Mouse (Mus musculus) kidney, adult 11 months (tissue): ENCODE measurements around the gene Bmpr1b.

Experiments used
- DNase-seq: peaks from one replicate; pipeline ENCODE4 v3.0.0; 2022

Gene Bmpr1b

DNA sequence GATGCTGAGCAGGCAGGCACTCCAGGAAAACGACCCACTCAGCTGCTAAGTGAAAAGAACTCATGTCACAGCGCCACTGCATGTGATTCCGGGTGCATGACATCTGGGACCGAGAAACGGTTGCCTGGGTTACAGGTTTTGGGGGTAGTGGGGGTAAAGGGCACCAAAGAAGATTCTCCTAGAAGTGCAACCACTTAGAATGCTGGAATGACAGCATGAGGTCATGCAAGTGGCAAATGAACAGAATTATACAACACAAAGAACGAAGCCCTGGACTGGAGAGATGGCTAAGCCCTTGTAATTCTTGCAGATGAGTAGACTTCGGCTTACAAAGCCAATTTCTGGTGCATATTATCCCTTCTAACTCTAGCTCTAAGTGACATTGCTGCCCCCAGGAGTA is 184.7 kb downstream of the Bmpr1b start:
- DNase-seq: no peak

DNA sequence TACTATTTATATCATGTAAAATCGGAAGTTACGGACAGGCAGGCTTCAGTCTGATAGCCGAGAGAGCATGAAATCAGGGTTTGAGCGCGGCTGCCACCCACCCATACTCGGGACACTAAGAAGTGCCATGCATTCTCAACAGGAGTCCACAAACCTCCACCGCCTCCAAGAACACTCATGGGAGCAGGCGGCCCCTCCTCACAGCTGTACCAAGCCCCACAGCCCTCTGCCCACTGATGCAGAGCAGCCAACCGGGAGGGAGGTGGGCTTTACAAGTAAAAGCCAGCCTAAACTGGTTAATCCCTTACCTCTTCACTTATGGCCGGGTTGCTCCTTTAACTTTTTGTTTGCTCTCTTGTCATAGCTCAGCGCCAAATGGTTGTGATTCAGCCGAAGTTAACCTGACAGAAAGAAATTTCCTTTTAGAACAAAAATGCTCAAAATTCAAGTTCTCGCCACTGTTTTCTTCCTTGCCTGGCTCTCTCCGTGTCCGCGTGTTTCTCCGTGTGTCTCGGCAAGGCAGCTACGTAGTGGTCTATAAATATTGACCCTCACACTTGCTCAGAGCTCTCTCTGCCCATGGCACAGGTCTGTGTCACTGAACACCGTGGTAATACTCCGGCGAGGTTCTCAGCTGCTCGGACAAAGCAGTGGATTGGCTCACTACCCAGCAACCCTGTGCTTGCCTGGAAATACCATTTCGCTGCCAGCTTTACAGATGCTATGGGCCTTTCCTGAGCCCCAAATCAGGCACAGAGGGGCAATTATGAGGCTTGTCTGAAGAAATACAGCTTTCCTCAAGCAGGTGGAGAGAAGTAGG is 187.4 kb downstream of the Bmpr1b start:
- DNase-seq: peak; percentile 9

DNA sequence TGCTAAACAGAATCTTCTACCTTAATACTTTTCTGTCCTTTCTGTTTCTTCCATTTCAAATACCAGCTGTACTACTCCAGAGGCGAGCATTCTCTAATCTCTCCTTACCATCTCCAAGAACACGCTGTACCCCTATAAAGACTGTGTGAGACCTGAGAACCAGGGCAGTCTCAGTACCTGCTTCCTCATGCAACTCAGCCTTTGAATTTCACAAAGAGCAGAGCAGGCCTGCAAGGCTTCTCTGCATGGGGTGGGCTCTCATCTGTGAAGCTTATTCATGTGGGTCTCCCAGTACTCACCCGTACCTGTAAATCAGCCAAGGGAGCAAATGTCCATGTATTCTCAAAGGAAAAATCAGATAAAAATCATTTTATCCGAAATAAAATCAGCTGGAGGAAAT is 203.0 kb downstream of the Bmpr1b start:
- peak; percentile 7 for DNase-seq

DNA sequence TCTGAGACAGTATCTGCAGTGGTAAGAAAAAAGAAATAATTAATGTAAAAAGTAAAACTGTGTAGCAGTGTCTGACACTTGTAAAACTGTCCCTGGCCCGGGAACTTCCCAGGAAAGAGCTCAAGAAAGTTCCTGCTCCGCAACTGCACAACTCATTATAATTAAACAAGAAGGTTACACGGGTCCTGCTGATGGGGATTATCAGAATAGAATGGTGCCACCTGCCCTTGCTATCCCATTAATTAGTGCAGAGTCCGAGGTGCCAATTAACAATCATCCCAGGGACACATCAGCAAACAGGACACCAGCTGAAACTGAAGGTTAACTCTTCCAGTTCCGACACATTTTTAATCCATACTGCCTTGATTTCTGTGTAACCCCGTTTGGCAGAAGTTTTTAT is 216.3 kb downstream of the Bmpr1b start:
- DNase-seq: no peak

DNA sequence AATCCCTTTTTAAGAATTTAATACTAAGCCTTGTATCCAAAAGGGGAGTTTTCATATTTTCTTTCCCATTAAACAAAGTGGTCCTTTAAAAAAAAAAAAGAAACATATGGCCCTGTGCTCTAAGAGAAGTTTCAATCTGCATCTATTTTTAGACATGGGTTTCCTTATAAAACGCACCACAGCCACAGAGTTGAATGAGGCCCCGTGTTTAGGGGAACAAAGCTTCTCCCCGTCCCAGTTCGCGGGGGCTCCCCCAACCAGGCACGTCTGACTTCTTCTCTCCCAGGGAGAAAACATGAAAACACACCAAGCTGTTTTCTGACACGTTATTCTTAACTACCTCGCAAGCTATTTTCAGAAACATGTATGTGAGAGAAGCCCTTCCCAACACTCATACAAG is 218.6 kb downstream of the Bmpr1b start:
- no peak for DNase-seq

DNA sequence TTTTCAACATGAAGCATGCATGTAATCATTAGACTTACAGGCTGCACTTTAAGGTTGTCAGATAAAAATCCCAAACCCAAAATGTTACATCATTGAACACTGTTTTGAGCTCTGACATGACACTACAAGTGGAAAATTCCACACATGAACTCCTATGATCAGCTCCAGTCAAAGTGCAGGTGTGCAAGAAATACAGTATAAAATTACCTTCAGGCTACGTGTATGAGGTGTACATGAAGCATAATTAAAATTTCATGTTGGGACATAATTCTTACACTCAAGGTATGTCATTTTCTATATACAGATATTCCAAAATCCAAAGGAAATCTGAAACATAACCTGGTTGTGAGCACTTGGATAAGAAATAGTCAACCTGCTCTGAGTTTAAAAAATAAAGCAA is 220.7 kb downstream of the Bmpr1b start:
- DNase-seq: no peak

DNA sequence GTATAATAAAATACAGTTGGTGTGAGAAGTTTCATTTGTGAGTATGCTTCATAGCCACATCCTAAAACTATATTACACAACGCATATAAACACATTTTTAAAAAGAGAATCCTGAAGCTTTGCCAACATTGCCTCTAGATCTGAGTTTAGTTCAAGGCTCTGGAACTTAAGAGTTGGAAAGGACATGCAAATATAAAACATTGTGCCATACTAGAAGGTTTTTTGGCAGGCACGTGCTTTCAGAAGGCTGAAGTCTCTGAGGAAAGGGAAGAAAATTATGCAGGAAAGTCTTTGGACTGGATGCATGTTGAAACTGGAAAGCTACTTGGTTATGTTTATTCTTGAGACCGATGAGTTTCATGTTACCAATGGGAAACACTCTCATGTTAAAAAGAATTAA is 221.1 kb downstream of the Bmpr1b start:
- DNase-seq: no peak

DNA sequence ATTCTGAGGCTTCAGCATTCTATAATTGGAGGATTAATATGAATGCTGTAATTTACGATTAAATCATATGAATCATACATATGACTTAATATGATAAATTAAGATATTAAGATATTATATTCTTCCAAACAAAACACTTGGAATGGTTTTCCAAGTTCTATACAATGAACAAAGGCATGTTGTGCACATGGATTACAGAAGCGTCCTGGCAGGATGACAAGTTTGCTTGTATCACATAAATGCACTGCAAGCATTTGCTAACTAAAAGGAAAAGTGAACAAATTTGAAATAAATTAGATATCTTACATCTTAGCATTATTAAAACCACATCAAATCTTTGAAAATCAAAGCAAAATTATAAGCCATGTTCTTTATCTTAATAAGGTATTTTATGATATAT is 222.4 kb downstream of the Bmpr1b start:
- no peak for DNase-seq

DNA sequence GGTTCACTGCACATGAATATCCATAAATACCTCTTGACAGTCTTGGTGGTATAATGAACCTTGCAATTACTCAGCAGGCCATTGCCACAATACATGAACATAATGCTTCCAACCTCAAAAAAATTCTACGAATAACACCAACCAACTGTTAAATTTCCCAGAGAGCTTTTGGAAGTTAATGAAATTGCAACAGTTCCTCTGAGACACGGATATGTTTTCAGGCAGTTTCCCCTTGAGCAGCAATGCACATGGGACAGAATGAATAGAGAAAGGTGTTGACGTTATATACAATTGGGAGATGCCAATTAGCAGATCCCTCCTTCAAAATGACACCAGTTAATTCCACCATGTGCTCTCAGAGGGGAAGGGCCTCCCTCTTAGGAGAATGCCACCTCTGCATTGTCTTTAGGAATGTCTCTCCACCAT is 225.9 kb downstream of the Bmpr1b start:
- no peak for DNase-seq

DNA sequence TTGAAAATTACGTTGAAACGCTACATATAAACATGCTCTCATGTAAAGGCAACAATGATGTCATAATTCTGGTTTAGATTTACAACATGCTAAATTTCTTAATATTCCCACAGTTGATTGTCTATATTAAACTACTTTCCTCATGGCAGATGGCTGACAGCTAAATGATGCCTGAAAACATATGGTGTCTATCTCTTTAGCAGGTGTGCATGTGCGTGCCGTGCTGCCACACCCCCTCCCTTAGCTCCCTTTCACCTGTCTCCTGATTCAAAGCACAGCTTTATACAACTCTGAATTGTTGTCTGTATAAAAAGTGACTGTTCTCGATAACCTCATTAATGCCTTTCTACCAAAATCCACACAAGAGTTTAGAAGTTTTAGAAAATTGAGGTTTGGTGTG is 229.0 kb downstream of the Bmpr1b start:
- no peak for DNase-seq

DNA sequence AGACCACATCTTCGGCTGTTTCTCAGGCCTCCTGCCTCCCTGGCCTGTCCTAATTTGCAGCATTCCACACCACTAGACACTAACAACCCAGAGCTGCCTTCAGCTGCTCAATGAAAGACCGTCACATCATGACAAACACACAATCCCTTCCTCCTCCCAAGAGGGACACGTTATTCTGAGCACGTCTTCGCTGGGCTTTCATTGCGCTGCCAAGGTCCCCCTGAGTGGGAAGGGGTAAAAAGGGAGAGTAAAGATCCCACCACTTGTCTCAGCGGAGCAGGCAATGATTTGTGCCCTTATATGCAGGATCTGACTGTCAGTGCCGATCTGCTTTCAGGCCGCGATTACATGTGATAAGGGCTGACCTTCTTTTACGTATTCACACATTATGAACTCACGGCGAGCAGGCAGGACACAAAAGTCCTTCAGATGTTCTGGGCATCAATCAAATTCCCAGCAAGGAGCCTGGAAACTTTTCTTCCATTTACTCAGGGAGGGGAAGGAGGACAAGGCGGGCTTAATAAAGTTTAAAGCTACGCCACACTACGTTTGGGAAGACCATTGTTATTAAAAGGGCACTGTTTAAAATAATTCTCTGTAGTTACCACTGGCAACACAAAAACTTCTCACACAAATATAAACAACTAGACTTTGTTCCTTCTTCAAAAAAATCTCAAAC is 232.5 kb downstream of the Bmpr1b start:
- DNase-seq: no peak

DNA sequence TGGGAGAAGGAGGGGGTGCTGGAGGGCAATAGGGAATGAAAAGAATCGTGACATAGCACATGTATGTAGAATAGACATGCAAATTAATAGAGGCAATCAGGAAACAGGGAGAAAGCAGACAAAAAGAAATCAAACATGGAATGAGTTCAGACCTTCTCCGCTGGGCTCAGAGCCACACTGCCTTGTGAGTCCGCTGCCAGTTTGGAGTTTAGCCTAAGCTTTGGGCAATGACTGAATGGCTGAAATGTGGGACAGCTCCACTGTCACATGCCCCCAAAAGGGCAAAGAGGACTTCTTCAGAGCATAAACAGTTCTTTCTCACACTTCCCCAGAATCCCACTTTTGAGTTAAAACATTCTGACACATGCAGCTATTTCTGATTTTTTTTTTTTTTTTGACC is 236.3 kb downstream of the Bmpr1b start:
- no peak for DNase-seq

DNA sequence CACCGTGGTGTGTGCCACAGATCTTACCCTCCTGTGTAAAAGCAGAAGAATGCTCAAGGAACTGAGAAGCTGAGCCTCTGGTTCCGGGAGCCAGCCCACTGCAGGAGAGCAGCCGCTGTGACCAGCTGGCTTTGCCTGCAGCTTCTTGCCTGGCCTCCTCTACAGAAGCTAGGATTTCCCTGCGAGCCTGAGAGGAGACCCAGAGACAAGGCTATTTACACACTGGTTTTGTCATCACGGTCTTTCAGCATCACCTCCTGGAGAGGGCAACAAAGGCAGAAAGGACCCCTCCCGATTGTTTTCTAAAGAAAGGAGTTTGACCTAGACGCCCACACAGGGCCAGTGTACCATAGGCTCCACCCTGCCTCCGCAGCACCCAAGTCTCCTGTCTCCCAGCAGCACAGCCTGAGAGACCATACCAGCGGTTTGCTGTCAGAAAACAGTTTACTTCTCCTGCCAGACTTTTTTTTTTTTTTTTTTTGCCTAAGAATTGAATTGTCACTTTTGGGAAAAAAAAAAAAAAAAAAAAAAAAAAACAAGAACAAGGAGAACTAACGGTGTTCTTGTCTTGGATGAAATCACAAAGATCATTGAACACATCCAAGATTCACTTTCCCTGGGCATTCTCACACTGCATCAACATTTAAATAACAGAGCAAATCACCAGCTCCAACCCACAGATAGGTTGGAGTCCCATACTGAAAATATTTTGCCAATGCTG is 237.7 kb downstream of the Bmpr1b start:
- no peak for DNase-seq

DNA sequence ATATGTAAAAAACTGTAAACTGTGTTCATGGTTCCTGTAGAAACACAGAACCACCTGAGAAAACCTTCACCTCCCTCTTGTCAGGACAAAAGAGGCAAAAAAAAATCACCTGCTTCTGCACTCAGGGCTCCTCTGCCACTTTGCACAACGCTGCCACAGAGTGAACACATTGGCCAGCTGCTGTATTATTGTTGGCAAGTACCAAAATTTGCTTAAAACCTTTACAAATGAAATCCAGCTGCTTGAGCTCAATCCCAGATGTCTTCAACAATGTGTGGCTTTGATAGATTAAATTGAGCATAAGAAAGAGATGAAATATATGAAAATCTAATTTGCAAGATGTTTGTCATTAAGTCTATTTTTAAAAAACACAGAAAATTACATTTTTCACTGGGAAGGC is 245.8 kb downstream of the Bmpr1b start:
- DNase-seq: no peak

DNA sequence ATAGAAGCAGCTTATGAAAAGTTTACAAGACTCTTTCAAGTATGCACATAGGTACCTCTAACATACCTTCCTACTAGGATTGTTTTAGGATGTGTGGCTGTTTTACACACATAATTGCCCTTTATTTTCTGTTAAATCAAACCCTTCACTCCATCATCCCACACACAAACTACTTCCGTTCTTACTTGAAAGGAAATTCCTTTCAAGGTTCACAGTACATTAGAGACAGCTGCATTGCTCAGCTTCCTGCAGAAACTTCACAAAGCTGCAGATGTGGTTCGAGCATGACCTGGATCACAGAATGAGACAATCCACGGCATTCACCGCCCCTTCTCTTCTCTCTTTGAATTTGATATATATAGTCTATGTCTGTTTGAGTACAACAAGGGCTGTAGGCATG is 248.1 kb downstream of the Bmpr1b start:
- no peak for DNase-seq

DNA sequence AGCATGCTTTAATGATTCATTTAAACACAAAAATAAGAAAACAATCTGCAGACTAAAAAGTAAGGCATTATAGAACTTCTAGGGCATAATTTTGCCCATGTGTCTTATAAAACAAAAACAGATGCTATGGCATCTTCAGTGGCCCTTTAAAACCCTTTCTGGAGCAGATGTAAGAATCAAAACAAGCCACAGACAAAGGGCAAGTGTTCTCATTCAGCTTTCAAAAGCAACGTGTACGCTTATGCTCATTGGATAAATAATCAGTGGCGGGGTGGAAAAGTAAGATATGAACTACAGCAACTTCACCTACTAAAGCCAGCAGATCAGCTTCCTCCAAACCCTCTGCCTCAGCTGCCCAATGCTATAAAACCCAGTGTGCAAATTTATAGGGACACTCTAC is 249.6 kb downstream of the Bmpr1b start:
- DNase-seq: no peak

DNA sequence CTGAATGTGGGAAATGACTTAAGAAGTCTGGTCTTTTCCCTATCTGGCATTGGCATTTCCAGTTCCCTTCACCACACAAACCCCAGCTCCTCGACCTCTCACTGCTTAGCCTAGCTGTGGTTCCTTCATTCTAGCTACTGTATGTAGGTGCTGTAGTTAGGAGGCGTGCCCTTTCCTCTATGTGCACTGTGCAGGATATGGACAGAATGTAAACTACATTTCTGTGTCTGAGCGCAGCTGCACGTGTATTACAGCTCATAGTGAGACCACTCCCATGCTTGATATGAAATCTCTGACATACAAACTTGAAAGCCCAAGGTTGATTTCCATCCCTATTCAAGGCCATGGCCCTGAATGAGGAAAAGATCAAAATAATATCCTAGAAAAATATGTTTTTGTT is 252.1 kb downstream of the Bmpr1b start:
- no peak for DNase-seq

DNA sequence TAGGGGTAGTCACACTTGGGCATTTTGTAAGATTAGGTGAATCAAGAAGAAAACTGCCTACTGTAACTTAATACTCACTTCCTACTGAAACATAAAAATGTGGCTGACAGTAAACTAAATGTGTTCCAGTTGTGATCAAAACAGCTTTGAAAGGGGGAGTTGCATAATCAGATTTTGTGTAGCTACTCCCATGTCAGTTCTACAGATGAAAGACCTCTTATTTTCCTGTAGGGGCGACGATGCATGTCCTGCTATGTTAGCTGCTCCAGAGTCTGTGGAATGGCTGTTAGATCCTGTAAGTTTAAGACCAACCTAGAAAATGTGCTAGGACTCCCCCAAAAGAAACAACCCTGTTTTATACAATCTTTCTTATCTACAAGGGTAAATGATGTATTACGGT is 253.2 kb downstream of the Bmpr1b start:
- DNase-seq: no peak

DNA sequence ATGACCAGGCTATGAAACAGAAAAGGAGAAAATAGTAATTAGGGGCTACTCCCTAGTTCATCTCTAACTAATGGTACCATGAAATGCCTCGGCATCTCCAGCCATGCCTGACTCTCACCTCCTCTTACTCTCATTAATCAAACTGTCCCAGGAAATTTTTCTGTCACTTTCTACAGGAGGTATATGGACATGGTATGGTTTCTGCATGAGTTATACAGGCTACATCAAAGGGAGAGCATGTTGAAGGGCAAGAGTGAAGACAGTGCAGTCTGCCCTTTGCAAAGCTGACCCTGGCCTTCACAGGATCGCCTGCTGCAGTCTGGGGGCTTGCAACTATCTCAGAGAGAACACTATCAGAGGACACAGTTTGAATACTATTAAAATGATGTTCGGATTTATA is 254.6 kb downstream of the Bmpr1b start:
- no peak for DNase-seq

DNA sequence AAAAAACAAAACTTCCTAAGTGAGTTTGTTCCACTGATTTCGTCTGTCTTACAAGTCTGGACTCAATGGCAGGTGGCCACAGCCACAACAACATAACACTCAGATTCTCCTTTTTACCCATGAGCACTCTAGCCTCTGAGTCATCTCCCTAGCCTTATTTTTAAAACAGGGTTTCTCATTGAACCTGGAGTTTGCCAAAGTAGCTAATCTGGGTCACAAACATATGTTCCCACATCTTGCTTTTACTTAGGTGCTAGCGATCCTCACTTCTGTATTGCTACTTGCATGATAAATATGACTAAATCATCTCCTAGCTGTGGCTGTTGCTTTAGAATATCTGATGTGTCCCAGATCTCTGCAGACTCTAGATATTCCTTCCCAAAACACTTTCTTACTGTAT is 260.1 kb downstream of the Bmpr1b start:
- DNase-seq: no peak

DNA sequence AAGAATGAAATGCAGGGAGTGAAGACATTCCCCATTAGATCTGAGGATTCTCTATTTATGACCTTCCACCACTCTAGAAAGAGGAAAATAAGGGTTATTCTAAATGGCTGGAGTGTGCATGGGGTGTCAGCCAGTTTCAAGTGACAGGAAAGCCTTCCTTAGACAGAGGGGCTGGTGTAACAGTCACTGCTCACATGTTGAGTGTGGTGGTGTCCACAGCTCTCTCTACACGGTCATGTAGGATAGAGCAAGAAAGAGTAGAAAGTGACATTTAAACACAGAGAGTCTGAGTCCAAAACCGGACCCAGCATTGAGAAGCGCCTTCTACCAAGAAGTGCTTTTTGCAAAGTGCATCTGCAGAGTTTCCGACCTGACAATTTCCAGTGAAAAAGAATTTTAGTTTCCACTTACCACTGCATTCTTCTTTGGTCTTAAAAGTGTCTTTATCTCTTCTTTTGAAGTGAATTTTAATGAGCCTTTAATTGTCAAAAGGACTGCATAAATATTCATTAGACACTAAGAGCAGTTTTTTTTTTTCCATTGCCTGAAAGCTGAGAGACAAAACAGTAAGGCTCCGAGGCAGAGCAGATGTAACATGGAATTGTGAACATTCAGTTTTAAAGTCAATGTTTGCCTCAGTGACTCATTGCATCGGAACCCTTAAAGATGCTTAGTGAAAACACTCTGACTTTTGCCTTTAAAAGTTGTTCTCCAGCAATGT is 263.2 kb downstream of the Bmpr1b start:
- DNase-seq: no peak

DNA sequence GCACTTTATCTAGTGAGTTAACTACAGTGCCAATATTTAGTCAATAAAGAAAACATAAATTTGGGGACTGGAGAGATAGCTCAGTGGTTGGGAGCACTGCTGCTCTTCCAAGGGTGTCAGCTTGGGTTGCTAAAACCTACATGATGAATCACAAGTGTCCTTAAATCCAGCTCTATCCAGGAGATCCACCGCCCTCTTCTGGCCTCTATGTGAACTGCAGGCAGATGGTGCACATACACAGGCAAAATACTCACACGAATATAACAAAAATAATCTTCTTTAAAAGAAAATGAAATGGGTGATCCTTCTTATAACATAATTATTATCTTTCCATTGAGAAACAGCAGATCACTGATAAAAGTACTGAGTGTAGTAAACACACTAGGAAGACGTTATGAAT is 268.9 kb downstream of the Bmpr1b start:
- DNase-seq: no peak

DNA sequence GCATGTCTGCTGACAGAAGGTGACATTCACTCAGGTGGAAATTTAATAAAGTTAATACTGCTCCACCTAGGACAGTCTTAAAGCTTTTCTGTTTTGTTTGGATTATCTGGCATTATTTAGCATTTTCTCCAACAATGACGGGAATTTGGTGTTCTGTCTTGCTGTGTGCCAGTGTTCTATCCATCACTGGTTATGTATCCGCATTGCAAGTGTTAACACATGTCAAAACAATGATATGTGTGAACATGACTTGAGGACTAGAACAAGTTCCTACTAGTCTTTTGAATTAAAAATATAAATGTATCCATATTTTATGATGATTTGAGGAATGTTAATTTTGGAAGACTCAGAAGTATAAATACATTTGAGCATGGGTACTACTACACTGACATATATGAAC is 269.7 kb downstream of the Bmpr1b start:
- DNase-seq: no peak
